Mouse (Mus musculus) G1E-ER4 (cell line): ENCODE data around the gene Gm2115. TPM values are rescaled to one million over a fixed set of nuclear protein-coding genes. Genes with fewer than 3 reads are reported as not detected.
A peak's percentile ranks its signal among the peaks of the same experiment; 100 is the strongest.

Source experiments
- GATA1 ChIP-seq: IDR thresholded peaks from one replicate; pipeline ENCODE4 v1.8.0; 2012; ENCODE audit warnings: low read length, inconsistent platforms
- polyA plus RNA-seq: library from polyadenylated mRNA; stranded (reverse); fragments of >175 nt; gene quantifications from 2 replicates; pipeline ENCODE4 v1.2.3, GENCODE M21; 2012

Gm2115 gene
- polyA plus RNA-seq, 1 experiment: not detected

GRCm38 (mm10) chr7:84564236-84564635, 35.5 kb downstream of the Gm2115 start:
- no peak for TF ChIP-seq GATA1

GRCm38 (mm10) chr7:84566200-84566599, 37.4 kb downstream of the Gm2115 start:
- TF ChIP-seq GATA1: no peak

- no peak for TF ChIP-seq GATA1
Measured at GRCm38 (mm10) chr7:84577034-84577433, 48.3 kb downstream of the Gm2115 start.

- TF ChIP-seq GATA1: no peak
Measured at GRCm38 (mm10) chr7:84578841-84579240, 50.1 kb downstream of the Gm2115 start.

- no peak for TF ChIP-seq GATA1
Measured at GRCm38 (mm10) chr7:84579769-84580168, 51.0 kb downstream of the Gm2115 start.

GRCm38 (mm10) chr7:84585086-84585485, 56.3 kb downstream of the Gm2115 start:
- TF ChIP-seq GATA1: no peak

GRCm38 (mm10) chr7:84586360-84587100, 57.8 kb downstream of the Gm2115 start:
- no peak for TF ChIP-seq GATA1

- TF ChIP-seq GATA1: peak; percentile 85
Measured at GRCm38 (mm10) chr7:84587101-84587783, 58.5 kb downstream of the Gm2115 start.

GRCm38 (mm10) chr7:84590622-84591021, 61.9 kb downstream of the Gm2115 start:
- no peak for TF ChIP-seq GATA1

- TF ChIP-seq GATA1: no peak
Measured at GRCm38 (mm10) chr7:84591347-84591746, 62.6 kb downstream of the Gm2115 start.

GRCm38 (mm10) chr7:84594087-84594916, 65.5 kb downstream of the Gm2115 start:
- TF ChIP-seq GATA1: no peak

- TF ChIP-seq GATA1: no peak
Measured at GRCm38 (mm10) chr7:84594917-84595303, 66.2 kb downstream of the Gm2115 start.

GRCm38 (mm10) chr7:84596002-84596401, 67.2 kb downstream of the Gm2115 start:
- no peak for TF ChIP-seq GATA1

- TF ChIP-seq GATA1: no peak
Measured at GRCm38 (mm10) chr7:84596633-84597032, 67.9 kb downstream of the Gm2115 start.

GRCm38 (mm10) chr7:84600631-84601030, 71.9 kb downstream of the Gm2115 start:
- TF ChIP-seq GATA1: no peak

- TF ChIP-seq GATA1: no peak
Measured at GRCm38 (mm10) chr7:84601331-84601730, 72.6 kb downstream of the Gm2115 start.

GRCm38 (mm10) chr7:84604501-84604900, 75.7 kb downstream of the Gm2115 start:
- no peak for TF ChIP-seq GATA1
